Mouse (Mus musculus) liver, adult (tissue): ENCODE results near the gene Polr1c.
A peak's percentile ranks its signal among the peaks of the same experiment; 100 is the strongest.

ENCODE experiments used
- GATA4 ChIP-seq: IDR thresholded peaks from 2 replicates; pipeline ENCODE4 v1.6.1; 2014; ENCODE audit warnings: mild to moderate bottlenecking, low read length; ENCODE audit not compliant: insufficient replicate concordance

Polr1c gene

GRCm38 (mm10) chr17:46203078-46203477 is 44.8 kb downstream of the Polr1c start:
- TF ChIP-seq GATA4 = no peak

DNA sequence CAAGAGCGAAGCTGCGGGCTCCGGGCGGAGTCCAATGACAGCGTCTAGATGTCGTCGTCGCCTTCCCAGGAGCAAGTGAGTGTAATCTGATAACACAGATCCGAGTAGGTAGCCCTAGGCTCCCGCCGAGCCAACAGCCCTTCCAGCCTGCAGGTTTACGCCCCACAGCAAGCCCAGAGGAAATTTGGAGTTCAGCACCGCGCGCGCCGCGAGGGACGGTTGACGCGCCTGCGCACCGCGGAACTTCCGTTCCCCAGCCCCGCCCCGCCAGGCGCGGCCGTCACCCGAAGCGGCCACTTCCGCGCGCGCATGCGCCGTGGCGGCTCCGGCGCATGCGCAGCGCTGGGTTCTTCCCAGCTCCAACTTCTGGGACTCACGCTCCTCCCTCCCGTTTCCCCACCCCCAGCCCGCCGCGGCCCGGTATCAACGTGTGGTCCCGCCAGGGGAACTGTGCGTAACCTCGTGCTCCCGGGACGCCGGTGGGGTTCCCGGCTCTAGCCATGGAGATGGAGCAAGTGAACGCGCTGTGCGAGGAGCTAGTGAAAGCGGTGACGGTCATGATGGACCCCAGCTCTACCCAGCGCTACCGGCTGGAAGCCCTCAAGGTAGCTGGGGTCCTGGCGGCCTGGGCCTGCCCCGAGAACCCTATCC is 45.3 kb downstream of the Polr1c start, which contains the start of the genes Polh and Xpo5:
Gene Polh, minus strand, starts transcription at position 225 of the 651 bp plus-strand sequence.
Gene Xpo5, plus strand, starts transcription at position 362 of the 651 bp plus-strand sequence.
- TF ChIP-seq GATA4 = peak; percentile 18; the same call in 1 of the 2 replicates

- TF ChIP-seq GATA4 = no peak
Measured at GRCm38 (mm10) chr17:46201151-46201550, 46.7 kb downstream of the Polr1c start.
